Mouse (Mus musculus): ENCODE data around the gene P3h1. TPM values are rescaled to one million over a fixed set of nuclear protein-coding genes. Genes with fewer than 3 reads are reported as not detected.

The P3h1 gene
- polyA plus RNA-seq, 1 experiment from 2014 or later, result 10.2 TPM

- Histone ChIP-seq H3K4me3 (no peak overlapping the region), H3K36me3 (replicated peaks) (peaks cover 6% of the 10 kb centered on the region; the same call in 1 of the 2 replicates), H3K27me3 (replicated peaks) (no peaks in the 10 kb centered on the region), H3K4me1 (peaks cover 21% of the 10 kb centered on the region), H3K9ac (no peak overlapping the region), H3K9me3 (no peaks in the 10 kb centered on the region), H3K4me2 (peak overlapping the region; percentile 58), H3K27ac (no peak overlapping the region)
- no peak for ATAC-seq (replicated peaks)
- 87% methylated on average over 6 of the region's 6 CpGs for WGBS
Observed at GRCm38 (mm10) chr4:119198105-119198504, 34.6 kb upstream of the P3h1 start.

GRCm38 (mm10) chr4:119204672-119205071 lies 28.0 kb upstream of the P3h1 start:
- Histone ChIP-seq H3K27ac (no peak overlapping the region), H3K27me3 (replicated peaks) (no peaks in the 10 kb centered on the region), H3K4me3 (no peak overlapping the region), H3K4me2 (no peak overlapping the region), H3K9me3 (no peaks in the 10 kb centered on the region), H3K36me3 (replicated peaks) (peaks cover 6% of the 10 kb centered on the region; the same call in 1 of the 2 replicates), H3K9ac (no peak overlapping the region), H3K4me1 (no peaks in the 10 kb centered on the region)
- 17% methylated on average over 8 of the region's 8 CpGs for WGBS
- peak; percentile 75 for ATAC-seq (replicated peaks)

GRCm38 (mm10) chr4:119216667-119217066 lies 16.0 kb upstream of the P3h1 start:
- Histone ChIP-seq H3K27ac (no peak overlapping the region), H3K36me3 (replicated peaks) (no peaks in the 10 kb centered on the region), H3K27me3 (replicated peaks) (no peaks in the 10 kb centered on the region), H3K9ac (no peak overlapping the region), H3K4me3 (no peak overlapping the region), H3K4me1 (no peaks in the 10 kb centered on the region), H3K4me2 (no peak overlapping the region), H3K9me3 (no peaks in the 10 kb centered on the region)
- ATAC-seq (replicated peaks), result no peak
- 83% methylated on average over 8 of the region's 8 CpGs for WGBS

- H3K27me3 ChIP-seq (replicated peaks), result no peaks in the 10 kb centered on the region
- H3K4me3 ChIP-seq, result no peak within 1 kb of the TSS
- WGBS, result 8% methylated on average over 11 of the region's 11 CpGs
- no peak within 1 kb of the TSS for H3K4me2 ChIP-seq
- no peaks in the 10 kb centered on the region for H3K9me3 ChIP-seq
- peak; percentile 16; the same call in 1 of the 2 replicates for ATAC-seq (replicated peaks)
- no peak within 1 kb of the TSS for H3K9ac ChIP-seq
- no peaks in the 10 kb centered on the region for H3K4me1 ChIP-seq
- H3K27ac ChIP-seq, result no peak within 1 kb of the TSS
- H3K36me3 ChIP-seq (replicated peaks), result no peaks in the 10 kb centered on the region
Observed at GRCm38 (mm10) chr4:119218169-119218568, 14.5 kb upstream of the P3h1 start, which contains the start of gene Tmem269. Gene Tmem269, minus strand, starts transcription at chr4:119218217.

GRCm38 (mm10) chr4:119223696-119224095 lies 9.0 kb upstream of the P3h1 start:
- H3K27ac ChIP-seq, result no peak overlapping the region
- H3K9ac ChIP-seq, result no peak overlapping the region
- H3K9me3 ChIP-seq, result no peaks in the 10 kb centered on the region
- ATAC-seq (replicated peaks), result no peak
- no peaks in the 10 kb centered on the region for H3K4me1 ChIP-seq
- no peak overlapping the region for H3K4me2 ChIP-seq
- H3K4me3 ChIP-seq, result no peak overlapping the region
- H3K27me3 ChIP-seq (replicated peaks), result no peaks in the 10 kb centered on the region
- 83% methylated on average over 1 of the region's 1 CpGs for WGBS
- H3K36me3 ChIP-seq (replicated peaks), result peaks cover 13% of the 10 kb centered on the region

GRCm38 (mm10) chr4:119224534-119224933 lies 8.2 kb upstream of the P3h1 start:
- ATAC-seq (replicated peaks), result no peak
- Histone ChIP-seq H3K4me2 (no peak overlapping the region), H3K27ac (no peak overlapping the region), H3K4me1 (no peaks in the 10 kb centered on the region), H3K27me3 (replicated peaks) (no peaks in the 10 kb centered on the region), H3K4me3 (no peak overlapping the region), H3K9me3 (no peaks in the 10 kb centered on the region), H3K36me3 (replicated peaks) (peaks cover 13% of the 10 kb centered on the region), H3K9ac (no peak overlapping the region)
- 92% methylated on average over 3 of the region's 3 CpGs for WGBS

- 89% methylated on average over 9 of the region's 9 CpGs for WGBS
- Histone ChIP-seq H3K27me3 (replicated peaks) (no peaks in the 10 kb centered on the region), H3K4me2 (no peak overlapping the region), H3K9ac (no peak overlapping the region), H3K4me3 (no peak overlapping the region), H3K4me1 (no peaks in the 10 kb centered on the region), H3K36me3 (replicated peaks) (peaks cover 13% of the 10 kb centered on the region), H3K27ac (no peak overlapping the region), H3K9me3 (no peaks in the 10 kb centered on the region)
- no peak for ATAC-seq (replicated peaks)
Observed at GRCm38 (mm10) chr4:119225719-119226118, 7.0 kb upstream of the P3h1 start.

- ATAC-seq (replicated peaks), result no peak
- Histone ChIP-seq H3K4me1 (peaks cover 5% of the 10 kb centered on the region; the same call in 1 of the 2 replicates), H3K36me3 (replicated peaks) (peaks cover 13% of the 10 kb centered on the region), H3K4me2 (no peak overlapping the region), H3K27ac (no peak overlapping the region), H3K27me3 (replicated peaks) (no peaks in the 10 kb centered on the region), H3K9ac (no peak overlapping the region), H3K9me3 (no peaks in the 10 kb centered on the region), H3K4me3 (no peak overlapping the region)
- whole genome bisulfite sequencing, result 96% methylated on average over 11 of the region's 11 CpGs
Observed at GRCm38 (mm10) chr4:119226751-119227150, 6.0 kb upstream of the P3h1 start.

- Histone ChIP-seq H3K4me1 (peaks cover 16% of the 10 kb centered on the region), H3K36me3 (replicated peaks) (peaks cover 10% of the 10 kb centered on the region; the same call in 1 of the 2 replicates), H3K27me3 (replicated peaks) (no peaks in the 10 kb centered on the region), H3K4me3 (peak overlapping the region; percentile 58), H3K9me3 (no peaks in the 10 kb centered on the region), H3K4me2 (peak overlapping the region; percentile 77), H3K9ac (peak overlapping the region; percentile 58), H3K27ac (peak overlapping the region; percentile 52)
- WGBS, result under 1% methylated on average over 36 of the region's 36 CpGs
- ATAC-seq (replicated peaks), result peak; percentile 10; the same call in 1 of the 2 replicates
Observed at GRCm38 (mm10) chr4:119233256-119233901, 664 bp downstream of the P3h1 start.

- WGBS, result 81% methylated on average over 3 of the region's 3 CpGs
- H3K9me3 ChIP-seq, result no peaks in the 10 kb centered on the region
- peak overlapping the region; percentile 58 for H3K4me3 ChIP-seq
- H3K27ac ChIP-seq, result no peak overlapping the region
- no peak overlapping the region for H3K9ac ChIP-seq
- H3K36me3 ChIP-seq (replicated peaks), result peaks cover 10% of the 10 kb centered on the region; the same call in 1 of the 2 replicates
- peaks cover 18% of the 10 kb centered on the region for H3K4me1 ChIP-seq
- H3K27me3 ChIP-seq (replicated peaks), result no peaks in the 10 kb centered on the region
- H3K4me2 ChIP-seq, result peak overlapping the region; percentile 77
- no peak for ATAC-seq (replicated peaks)
Observed at GRCm38 (mm10) chr4:119234348-119234747, 1.6 kb downstream of the P3h1 start.

- no peak overlapping the region for H3K9ac ChIP-seq
- ATAC-seq (replicated peaks), result no peak
- no peak overlapping the region for H3K4me3 ChIP-seq
- no peaks in the 10 kb centered on the region for H3K27me3 ChIP-seq (replicated peaks)
- WGBS, result 77% methylated on average over 3 of the region's 3 CpGs
- H3K4me1 ChIP-seq, result peaks cover 13% of the 10 kb centered on the region
- H3K4me2 ChIP-seq, result no peak overlapping the region
- H3K27ac ChIP-seq, result no peak overlapping the region
- no peaks in the 10 kb centered on the region for H3K9me3 ChIP-seq
- peaks cover 28% of the 10 kb centered on the region; the same call in 1 of the 2 replicates for H3K36me3 ChIP-seq (replicated peaks)
Observed at GRCm38 (mm10) chr4:119238661-119239060, 5.9 kb downstream of the P3h1 start.

GRCm38 (mm10) chr4:119239181-119239682 lies 6.5 kb downstream of the P3h1 start:
- peaks cover 7% of the 10 kb centered on the region for H3K4me1 ChIP-seq
- ATAC-seq (replicated peaks), result peak; percentile 57
- no peaks in the 10 kb centered on the region for H3K27me3 ChIP-seq (replicated peaks)
- peaks cover 31% of the 10 kb centered on the region; the same call in 1 of the 2 replicates for H3K36me3 ChIP-seq (replicated peaks)
- 37% methylated on average over 12 of the region's 12 CpGs for WGBS
- H3K9ac ChIP-seq, result no peak overlapping the region; the same call in 1 of the 2 replicates
- no peak overlapping the region for H3K4me3 ChIP-seq
- H3K4me2 ChIP-seq, result peak overlapping the region; percentile 8; the same call in 1 of the 2 replicates
- H3K9me3 ChIP-seq, result no peaks in the 10 kb centered on the region
- peak overlapping the region; percentile 77 for H3K27ac ChIP-seq

- no peaks in the 10 kb centered on the region for H3K9me3 ChIP-seq
- H3K36me3 ChIP-seq (replicated peaks), result peaks cover 28% of the 10 kb centered on the region; the same call in 1 of the 2 replicates
- no peaks in the 10 kb centered on the region for H3K27me3 ChIP-seq (replicated peaks)
- H3K4me3 ChIP-seq, result no peak overlapping the region
- ATAC-seq (replicated peaks), result no peak
- peaks cover 5% of the 10 kb centered on the region; the same call in 1 of the 2 replicates for H3K4me1 ChIP-seq
- H3K9ac ChIP-seq, result no peak overlapping the region
- H3K27ac ChIP-seq, result no peak overlapping the region
- WGBS, result 85% methylated on average over 14 of the region's 14 CpGs
- no peak overlapping the region for H3K4me2 ChIP-seq
Observed at GRCm38 (mm10) chr4:119241664-119242063, 8.9 kb downstream of the P3h1 start.
